Mouse (Mus musculus) T-helper 2 cell (primary cell): ENCODE data around the gene Casp9.

Source experiments
- in situ Hi-C: fragments of 300-600 bp; cut with MboI, MseI; formaldehyde crosslinking; loops from one replicate; pipeline ENCODE4 v1.15.1; 2025; ENCODE audit warnings: high pct_unique_total_duplicates

Casp9 gene

GRCm38 (mm10) chr4:141865006-141865405 lies 71.6 kb downstream of the Casp9 start:
- in situ Hi-C loops: no loop called here
